Mouse (Mus musculus) gastrocnemius, postnatal 14 days (tissue): ENCODE results near the gene Cabin1. TPM values are rescaled to one million over a fixed set of nuclear protein-coding genes. Genes with fewer than 3 reads are reported as not detected.
A peak's percentile ranks its signal among the peaks of the same experiment; 100 is the strongest.

Experiments
- DNase-seq: peaks from one replicate; pipeline ENCODE4 v3.0.0; 2021; ENCODE audit warnings: mixed read lengths
- intact Hi-C: fragments of 180-260 bp; cut with DNase I; formaldehyde crosslinking; loops from one replicate; pipeline ENCODE4 v1.15.1; 2025; ENCODE audit warnings: low total_unique reads
- total RNA-seq, 2 experiments: library from RNA; stranded (reverse); gene quantifications; 2 replicates each; pipeline ENCODE4 v1.2.3; 2021

Gene Cabin1
- total RNA-seq, 2 experiments from 2014 or later, result 9.6 to 10.9 TPM

DNA sequence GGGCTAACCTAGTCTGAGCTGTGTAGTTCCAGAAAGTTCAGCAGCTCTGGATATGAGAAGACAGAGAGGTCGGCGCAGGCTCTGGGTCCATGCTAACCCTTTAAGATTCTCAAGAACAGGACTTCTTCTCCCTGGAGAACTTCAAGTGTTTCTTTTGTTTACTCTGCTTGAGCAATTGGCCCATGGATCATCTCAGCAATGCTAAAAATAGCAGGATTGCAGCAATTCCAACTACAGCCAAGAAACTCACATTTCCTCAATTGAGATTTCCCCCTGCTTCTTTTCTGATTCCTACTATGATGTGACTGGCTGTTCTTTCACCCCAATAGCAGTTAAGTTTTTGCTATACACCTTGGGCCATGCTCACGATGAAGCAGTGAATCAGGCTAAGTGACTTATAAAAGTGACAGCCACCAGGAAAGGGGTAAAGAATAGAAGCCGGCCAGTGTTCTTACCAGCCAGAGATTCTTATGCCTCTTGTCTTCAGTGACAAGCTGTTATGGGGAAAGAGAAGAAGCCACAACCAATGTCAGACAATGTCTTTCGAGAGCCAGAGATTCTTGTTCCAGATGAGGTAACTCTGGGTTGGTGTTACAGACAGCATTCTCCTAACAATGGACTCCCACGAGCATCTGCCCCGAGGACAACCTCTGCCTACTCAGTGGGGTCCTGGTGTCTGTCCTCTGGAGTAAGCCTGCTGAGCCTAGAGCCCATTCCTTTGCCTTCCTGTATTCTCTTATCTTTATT lies 87.1 kb downstream of the Cabin1 start:
- DNase-seq, result no peak
- intact Hi-C loops, result no loop called here

DNA sequence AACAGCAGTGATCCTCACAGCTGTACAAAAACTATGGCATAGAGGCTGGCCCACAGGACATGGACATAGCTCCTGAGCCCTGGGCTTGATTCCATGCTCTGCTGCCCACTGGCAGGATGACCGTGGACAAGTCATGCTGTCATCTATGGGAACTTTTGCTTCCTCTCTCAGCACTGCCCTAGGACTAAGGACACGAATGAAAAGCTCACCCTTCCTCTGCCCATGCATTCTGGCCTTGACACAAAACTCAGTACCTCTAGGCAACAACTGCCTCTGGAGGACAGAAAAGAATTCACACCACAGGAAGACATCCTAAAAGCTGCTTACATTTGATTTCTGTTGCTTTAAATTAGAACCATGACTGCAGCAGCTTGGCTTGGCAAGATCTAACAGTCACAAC lies 87.9 kb downstream of the Cabin1 start:
- intact Hi-C loops, result no loop called here
- DNase-seq, result no peak

DNA sequence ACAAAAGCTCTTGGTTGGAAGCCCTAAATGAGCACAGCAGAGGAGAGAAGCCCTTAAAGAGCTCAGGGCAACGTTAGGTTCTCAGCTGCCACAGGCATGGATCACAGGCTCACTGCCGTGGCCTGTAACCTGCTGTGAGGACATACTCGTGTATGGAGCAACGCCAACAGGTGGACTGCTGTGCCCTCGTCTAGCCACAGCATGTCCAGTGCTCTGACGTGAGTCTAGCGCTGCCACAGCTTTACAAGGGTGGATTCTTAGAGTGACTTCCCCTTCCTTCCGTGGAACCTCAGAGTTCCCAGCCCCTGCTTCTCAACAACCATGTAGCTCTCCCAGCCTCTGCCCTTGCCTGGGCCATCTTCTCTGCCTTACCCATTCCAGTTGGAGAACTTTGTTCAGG lies 88.5 kb downstream of the Cabin1 start:
- intact Hi-C loops, result no loop called here
- no peak for DNase-seq

DNA sequence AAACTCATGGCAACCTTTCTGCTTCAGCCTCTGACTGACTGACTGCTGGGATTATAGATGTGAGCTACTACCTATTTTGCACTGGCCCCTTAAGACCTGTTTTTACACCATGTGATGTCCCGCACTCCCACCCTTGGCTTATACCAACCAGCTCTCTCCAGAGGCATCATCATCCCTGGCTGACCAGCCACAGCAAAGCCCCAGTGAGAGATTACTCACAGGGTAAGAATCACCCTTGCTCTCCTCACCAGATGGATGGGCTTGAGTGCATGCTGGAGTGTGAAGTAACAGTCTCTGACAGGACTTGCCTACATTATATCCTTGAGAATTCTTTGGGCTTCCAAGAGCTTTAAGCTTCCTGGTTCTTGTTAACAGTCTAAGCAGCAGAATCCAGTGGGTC lies 94.2 kb downstream of the Cabin1 start:
- intact Hi-C loops, result no loop called here
- DNase-seq, result no peak

DNA sequence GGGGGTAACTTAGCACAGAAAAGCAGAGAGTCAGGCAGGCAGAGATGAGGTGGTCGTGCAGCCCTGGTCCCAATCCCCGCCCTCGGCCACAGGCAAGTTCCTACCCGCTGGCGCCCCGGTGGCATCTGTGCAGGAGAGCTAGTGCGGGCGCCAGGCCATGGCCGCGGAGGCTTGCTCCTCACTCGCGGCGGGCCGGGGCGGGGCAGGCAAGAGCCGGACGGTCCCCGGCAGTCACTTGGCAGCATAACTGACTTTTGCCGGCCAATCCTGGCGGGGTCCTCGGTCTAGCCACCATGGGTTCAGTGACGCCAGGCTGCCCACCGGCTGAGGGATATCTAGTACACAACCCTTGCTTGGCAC lies 96.2 kb downstream of the Cabin1 start:
- DNase-seq, result peak; percentile 86
- intact Hi-C loops, result no loop called here

DNA sequence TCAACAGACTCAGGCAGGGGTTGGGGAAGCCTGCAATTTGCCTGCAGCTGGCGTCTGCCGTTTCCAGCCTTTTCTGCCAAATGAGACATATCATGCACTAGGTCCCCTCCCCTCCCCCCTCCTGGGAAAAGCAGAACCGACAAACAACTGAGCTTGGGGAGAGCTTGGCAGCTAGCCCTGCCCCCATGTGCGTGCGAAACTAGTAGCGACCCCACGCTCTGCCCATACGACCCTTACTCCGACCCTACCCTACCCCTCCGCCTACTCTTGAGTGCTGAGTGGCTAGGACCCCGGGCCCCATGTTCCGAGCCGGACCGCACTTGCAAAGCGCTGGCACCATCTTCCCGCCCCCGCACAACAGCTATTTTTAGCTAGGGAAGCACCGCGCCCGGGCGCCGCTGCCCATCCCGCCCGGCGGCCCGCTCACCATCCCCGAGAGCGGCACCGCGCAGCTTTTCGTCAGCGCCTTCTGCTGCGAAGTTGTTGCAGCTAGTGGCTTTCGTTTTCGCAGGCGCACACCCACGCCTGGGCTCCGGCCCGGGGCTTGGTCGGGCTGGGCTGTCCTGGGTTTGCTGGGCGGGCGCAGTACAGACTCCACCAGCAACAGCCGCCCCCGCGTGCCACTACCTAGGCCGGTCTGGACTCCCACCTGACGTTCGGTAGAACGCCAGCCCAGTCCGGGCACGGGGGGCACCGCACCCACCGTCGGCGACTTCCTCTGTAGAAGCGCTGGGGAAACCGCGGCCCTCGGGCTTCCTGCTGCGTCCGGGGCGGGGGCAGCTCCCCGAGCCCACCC lies 96.8 kb downstream of the Cabin1 start:
- peak; percentile 81 for DNase-seq
- intact Hi-C loops, result no loop called here

DNA sequence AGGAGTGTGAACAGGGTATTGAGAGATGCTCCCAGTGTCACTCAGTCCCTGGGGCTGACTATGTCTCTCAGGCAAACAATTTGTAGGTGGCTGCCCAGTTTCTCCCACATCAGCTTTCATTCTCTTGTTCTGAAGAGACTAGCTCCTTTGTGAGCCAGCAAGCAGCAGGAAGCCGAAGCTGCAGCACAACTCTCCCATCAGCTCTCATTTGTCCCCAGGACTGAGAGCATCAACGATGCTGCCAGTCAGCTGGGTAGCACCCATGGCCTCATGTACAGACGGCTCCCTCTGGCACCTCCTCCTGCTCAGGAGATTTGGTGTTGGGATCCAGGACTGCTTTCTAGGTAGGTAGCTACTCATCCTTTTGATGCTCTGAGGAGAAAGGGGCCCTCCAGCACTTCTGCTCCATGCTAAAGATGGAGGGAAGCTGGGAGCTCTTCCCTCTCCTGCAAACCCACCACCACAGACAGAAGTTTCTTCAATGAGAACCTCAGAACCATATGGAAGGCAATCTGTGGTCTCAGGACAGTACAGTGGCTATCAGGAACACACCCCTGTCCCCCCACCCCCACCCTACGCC lies 97.6 kb downstream of the Cabin1 start:
- DNase-seq, result no peak
- intact Hi-C loops, result no loop called here

DNA sequence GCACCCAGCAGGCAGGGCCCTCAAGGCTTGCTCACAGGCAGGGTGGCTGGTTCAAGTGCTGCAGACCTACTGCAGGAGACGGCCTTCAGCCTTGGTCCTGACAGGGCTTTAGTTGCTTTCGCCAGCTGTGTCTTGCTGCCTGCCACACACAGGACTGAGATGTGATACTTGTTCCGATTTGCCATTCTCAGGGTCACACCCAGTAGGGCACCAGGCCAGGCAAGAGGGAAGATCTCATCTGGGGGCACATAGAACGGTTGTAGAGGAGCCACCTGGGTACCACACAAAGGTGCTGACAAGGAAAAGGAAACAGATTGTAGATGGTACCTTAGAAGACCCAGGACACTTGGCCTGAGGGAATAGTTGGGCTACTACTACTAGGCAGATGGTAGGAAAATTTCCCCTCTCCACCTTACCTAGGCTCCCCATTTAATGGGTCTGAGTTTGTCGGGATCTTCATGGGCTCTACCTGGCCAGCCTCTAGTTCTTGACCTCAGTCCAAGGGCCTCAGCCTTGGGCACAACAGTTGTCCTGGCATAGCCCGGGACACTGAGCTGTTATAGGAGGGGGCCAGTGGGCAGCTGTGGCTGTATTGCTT lies 99.4 kb downstream of the Cabin1 start:
- intact Hi-C loops, result no loop called here
- no peak for DNase-seq

DNA sequence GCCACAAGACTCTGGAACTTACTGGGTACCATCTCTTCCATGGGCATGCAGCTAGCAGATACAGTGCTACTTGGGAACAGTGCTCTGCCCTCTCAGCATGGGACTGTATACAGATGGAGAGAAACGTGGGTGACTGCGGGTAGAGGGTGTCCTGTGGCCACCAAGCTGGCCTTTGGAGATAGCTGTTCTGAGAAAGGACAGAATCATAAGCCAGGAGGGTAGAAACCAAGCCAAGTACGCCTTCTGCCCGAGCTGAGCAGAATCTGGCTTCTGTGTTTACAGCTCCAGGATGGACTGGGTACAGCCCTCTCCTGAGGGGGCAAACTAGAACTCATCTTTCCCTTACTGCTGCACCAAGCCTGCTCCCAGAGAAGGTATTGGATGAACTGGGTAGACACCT lies 101.6 kb downstream of the Cabin1 start:
- DNase-seq, result no peak
- intact Hi-C loops, result no loop called here

DNA sequence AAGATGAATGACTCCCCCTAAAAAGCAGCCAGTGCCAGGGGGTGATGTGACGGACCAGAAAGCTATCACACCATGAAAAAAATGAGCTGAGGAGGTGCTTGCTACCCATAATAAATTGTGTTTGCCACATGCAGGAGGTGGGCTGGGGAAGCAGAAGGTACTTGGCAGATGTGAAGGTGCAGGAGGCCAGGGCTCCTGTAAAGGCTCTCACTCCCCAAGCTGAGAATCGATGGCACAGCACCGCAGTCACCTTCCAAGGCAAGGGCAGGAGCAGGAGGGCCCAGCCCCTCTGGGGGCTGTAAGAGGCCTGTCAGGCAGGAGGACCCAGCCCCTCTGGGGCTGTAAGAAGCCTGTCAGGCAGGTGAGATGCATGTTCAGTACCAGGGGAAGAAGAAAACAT lies 102.3 kb downstream of the Cabin1 start:
- no peak for DNase-seq
- intact Hi-C loops, result no loop called here

DNA sequence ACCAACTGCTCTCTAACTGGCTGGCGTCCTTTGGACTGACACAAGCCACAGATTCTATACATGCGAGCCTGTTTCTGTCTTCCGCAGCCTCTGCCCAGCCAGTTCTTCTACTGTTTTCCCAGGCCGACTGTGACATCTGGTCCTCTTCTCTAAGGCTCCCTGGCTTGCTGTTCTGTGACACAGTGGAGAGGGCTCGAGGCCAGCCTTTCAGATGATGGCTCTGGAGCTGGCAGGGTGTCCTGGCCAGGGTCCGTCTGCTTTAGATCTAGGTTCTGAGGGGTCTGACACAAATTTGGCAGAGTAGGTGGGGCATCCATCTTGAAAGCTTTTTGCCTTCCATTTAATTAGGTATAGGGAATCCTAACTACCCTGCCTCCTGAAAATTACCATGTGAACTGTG lies 102.8 kb downstream of the Cabin1 start:
- intact Hi-C loops, result no loop called here
- no peak for DNase-seq

DNA sequence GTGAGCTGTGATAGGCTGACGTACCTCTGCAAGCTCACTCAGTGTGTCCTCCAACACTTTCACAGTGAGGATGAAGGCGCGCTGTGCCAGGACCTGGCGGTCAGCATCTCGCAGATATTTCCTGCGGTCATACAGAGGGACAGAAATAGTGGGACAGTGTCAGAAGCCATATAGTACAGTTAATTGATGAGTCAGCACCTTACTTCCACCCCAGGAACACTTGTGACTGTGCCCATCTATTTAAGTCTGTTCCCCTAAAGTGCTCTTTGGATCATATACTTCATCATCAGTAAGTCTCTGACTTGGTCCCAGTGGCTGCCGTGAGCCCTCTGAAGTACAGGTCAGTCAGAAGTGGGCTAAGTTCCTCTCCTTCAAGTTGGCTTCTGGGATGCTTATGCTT lies 106.4 kb downstream of the Cabin1 start:
- DNase-seq, result no peak
- intact Hi-C loops, result no loop called here

DNA sequence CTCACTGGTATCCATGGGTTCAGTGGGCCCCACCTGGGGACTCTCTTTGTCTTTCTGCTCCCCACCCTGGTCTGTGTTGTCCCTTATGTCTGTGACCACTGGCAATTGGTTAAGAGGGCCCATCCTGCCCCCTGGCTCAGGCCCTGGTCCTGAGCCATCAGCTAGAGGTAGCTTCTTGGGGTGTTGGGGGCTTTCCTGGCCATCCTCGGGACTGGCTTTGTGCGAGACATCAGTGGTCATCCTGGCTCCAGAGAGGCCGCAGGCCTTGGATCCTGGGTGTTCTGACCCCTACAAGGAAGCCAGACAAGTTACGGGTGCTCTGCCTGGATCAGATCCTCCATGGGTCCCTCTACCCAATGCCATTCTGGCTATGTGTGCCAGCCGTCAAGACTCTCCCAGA lies 107.0 kb downstream of the Cabin1 start:
- intact Hi-C loops, result no loop called here

DNA sequence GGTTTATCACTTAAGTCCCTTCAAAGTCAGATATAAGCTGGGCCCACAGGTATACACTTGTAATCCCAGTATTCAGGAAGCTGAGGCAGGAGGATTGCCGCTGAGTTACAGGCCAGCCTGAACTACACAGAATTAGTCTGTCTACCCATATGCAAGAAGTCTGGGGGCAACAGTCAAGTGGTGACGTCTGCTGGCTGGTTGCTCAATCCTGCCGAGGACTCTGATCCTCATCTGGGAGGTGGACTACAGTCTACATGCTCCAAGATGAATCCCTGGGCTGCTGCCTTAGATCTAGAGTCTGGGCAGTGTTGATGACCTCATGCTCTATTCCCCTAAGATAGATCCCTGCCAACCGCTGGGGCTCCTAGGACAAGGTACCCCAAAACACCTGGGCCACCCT lies 110.1 kb downstream of the Cabin1 start:
- intact Hi-C loops, result no loop called here
- DNase-seq, result no peak

More for the DNA sequence above, 107.0 kb downstream of the Cabin1 start:
- no peak for DNase-seq

DNA sequence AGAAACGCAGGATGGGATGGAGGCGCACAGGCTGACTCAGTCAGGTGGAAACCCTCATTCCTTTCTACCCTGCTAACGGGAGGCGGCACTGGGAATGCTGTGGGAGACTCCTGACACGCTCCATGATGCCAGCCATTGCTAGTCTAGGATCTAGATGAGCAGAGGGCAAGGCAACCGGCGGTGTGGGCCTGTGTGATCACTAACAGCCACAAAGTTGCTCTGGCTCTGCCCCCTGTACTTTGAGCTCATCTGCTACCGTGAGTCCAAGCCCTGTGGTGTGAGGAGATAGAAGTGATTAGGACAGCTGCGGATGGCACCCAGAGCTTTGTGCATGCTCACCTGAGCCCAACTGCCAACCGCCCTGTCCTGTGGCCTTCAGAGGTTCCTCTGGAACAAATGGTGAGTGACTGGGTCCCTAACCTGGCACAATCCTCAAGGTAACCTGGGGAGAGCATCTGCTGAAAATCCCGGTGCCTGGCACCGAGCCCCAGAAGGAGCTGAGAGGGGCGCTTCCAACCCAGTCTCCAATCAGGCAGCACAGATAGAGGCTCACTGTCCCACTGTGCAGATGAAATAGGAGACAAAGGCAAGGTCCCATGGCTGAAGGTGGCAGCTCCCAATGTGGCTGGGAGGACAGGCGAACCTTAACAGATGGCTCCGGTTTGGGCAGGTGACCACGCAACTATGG lies 112.6 kb downstream of the Cabin1 start:
- DNase-seq, result no peak
- intact Hi-C loops, result no loop called here

DNA sequence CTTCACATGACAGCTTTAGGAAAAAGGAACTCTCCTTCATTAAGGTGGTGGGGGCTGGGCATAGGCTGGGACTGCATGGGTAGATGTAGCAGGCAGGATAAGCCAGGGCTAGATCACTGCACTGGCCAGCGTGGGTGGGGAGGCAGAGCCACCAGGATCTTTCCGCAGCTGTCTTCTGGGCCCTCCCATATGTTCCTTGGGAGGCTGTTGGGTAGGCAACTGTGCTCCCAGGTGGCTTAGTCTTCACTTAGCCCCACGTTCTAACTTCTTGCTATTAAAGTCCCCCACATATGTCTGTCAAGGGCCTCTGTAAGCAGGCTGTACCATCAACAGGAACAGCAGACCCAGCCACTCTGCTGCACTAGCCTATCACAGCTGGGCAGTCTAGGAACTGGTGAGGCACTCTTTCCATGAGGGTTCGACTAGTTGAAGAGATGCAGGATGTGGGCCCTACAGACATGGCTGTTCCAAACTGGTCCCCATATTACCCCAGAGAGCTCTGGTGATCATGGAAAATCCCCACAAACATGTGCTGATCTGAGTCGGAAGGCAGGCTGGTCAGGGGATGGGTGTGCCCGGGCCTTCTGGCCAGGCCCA lies 113.7 kb downstream of the Cabin1 start:
- no peak for DNase-seq
- intact Hi-C loops, result no loop called here

DNA sequence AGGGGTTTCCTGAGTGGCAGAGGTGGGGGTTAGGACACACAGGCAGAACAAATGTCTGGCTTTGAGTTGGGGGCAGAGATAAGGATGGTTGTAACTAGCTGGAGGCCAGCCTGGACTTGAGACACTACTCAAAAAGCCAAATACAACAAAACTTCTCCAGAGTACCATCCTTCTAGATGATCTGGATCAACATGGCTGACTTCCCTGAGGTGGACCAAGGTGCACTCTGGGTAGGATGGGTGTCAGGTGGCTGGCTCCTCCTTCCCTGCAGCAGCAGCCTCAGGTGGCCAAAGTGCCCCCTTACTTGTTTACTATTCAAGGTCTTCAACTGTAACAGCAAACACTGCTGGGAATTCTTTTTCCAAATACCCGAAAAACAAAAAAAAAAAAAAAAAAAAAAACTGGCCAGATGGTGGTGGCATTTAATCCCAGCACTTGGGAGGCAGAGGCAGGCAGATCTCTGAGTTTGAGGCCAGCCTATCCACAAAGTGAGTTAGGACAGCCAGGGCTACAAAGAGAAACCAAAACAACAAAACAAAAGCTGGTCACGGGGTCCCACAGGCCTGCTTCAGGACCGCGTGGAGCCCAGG lies 114.6 kb downstream of the Cabin1 start:
- intact Hi-C loops, result no loop called here
- DNase-seq, result no peak

DNA sequence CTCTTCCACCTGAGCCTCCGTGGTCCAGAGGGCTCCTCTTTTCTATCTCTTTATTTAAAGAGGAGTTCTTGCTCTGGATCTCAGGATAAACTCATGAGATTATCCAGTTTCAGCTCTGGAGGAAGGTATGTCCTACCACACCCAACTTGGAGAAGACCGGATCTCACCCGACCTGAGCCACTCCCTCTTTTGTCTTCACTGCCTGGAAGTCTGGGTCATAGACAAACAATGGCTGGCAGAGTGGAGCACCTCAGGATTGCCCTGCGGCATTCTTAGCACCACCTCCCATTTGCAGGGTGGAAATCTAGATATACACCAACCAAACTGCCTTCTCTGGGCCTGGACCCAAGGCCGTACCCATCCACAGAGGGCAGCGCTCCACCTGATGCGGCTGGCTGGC lies 115.1 kb downstream of the Cabin1 start:
- DNase-seq, result no peak
- intact Hi-C loops, result no loop called here

DNA sequence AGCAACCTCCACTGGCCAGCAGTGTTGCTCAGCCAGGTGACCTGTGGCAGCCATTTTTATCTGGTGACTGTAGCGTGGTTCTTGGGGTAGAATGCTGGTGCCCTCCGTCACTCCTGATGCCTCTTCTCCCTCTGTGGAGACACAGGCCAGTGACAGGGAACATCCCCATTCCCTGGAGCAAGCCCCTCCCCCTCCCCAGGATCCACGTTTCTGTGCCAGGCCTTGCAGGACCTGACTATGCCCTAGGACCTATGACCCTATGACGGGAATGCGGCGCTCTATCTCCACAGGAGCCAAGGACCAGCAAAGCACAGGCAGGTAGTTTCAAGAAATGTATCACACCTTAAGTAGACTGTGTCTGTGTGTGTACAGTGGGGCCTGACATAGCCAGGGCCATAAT lies 116.0 kb downstream of the Cabin1 start:
- DNase-seq, result no peak
- intact Hi-C loops, result no loop called here
